Mouse (Mus musculus) lung, postnatal 25 days (tissue): Measurements from ENCODE around the gene Ctnnd2.

Source experiments
- DNase-seq: peaks from one replicate; pipeline ENCODE4 v3.0.0; 2022; ENCODE audit warnings: low spot score

Gene Ctnnd2

DNA sequence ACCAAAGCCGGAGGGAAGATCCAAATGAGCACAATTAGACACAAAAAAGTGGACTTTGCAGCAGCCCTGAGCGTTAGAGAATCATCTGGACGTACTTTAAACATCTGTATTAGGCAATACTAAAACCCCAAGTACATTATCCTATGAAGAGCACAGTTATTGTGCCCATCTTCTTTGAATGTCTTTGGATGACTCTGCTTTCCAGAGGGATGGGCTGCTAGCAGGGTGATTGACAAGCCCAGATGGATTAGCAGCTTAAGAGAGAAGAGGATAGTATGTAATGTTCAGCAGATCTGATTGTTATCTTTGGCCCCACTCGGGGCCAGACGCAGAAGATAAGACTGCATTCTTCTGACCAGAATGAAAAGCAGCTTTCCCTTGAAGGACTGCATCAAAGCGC is 214.9 kb downstream of the Ctnnd2 start:
- DNase-seq = no peak

DNA sequence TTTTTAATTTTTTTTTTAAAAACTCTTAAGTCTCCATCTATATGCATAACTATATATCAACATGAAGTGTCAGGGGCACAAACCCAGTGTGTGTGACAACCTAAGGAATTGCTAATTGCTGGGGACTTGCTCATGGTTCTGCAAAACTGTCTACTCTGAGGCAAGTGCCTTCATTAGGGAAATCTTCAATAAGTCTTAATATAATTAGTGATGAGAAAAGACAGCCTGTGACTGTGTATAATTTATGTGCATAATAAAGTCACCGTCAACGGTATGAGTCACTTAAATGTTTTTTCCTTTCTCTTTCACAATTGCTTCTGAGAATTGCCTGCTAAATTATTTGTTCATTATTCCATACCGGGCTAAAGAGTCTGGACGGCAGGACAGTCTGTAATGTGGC is 228.7 kb downstream of the Ctnnd2 start:
- DNase-seq = no peak

DNA sequence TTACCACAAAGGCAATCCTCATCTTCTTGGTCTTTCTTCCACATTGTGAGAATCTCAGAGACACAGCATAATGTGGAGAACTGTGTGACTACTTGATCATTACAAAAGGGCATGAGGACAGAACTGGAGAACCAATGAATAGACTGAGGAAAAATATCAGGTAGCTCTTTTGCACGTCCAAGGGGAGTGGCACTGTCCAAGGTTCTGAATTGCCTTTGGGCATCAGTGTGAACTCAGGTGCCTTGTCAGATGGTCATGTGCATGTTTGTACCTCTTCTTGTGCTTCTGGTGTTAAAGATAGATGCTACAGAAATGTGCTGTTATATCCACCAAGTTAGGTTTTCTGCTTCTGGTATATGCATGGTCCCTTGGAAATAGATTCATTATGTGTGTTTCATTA is 233.9 kb downstream of the Ctnnd2 start:
- DNase-seq = no peak

- no peak for DNase-seq
These were observed 250.8 kb downstream of the Ctnnd2 start for GRCm38 (mm10) chr15:30423146-30423545.

DNA sequence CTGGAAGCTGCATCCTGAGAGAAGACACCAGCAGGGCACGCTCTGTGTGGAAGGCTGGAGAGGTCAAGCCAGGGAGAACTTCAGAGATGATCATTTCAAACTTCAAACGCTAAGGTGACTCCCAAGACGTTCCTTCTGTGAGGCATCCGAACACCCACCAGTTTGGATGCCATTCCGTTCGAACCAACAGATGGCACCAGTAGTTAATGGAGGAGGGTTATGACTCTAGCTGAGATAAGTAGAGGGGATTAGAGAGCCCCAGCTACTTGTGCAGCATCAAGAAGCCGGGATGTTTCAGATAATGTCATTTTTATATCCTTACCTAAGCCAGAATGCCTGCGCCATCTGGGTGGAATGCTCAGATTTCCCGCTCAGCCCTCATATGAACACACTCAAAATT is 251.9 kb downstream of the Ctnnd2 start:
- no peak for DNase-seq

DNA sequence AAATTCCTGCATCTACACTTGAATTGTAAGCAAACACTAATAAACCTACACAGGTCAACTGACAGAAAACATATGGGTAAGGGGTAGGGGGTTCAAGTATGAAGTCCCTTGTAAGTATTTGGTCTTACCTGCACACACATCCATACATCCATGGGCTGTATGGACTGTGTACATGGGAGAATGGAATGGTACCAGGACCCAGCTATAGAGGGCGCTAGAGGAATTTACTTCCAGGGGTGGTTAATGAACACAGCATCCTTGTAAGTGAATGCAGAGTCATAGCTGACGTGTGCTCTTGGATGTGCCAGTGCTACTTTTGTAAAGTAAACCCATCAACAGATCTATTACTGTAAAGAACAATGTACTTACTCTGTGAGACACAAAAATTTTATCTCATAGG is 254.9 kb downstream of the Ctnnd2 start:
- peak; percentile 22 for DNase-seq

DNA sequence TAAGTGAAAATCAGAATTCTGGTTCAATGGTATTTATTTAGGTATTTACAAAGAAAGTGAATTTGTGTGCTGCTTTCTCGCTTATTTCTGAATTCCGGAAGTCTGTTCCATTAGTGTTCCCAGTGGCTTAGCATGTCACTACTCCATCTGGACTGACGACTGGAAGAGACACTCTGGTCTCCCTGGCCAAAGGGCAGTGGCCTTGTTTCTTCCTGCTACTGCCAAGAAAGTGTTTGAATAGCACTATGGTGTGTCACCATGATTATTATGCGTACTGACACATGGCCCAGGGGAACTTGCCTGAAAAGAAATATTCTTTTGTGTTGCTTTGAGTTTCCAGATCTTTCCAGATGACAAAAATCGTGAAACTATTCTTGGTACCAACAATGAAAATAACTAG is 266.7 kb downstream of the Ctnnd2 start:
- no peak for DNase-seq

- DNase-seq = no peak
These were observed 278.4 kb downstream of the Ctnnd2 start for GRCm38 (mm10) chr15:30450765-30451164.

DNA sequence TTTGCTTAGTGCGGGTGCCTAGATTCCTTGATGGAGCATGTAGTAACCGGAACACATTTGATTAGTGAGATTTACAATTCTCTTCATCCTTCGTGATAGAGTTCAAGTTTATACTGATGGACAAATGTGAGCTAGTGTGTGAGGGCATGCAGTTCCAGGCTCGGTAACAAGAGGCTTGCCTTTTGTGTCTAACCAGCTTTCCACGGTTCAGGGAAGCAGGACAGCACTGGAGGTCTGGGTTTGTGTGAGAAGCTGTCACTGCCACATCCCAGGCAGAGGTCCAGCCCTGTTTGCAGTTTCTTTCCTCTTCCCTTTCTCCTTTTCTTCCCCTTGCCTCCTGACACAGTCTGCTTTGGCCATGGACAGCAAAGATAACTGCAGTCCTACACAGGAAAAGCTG is 279.5 kb downstream of the Ctnnd2 start:
- no peak for DNase-seq

DNA sequence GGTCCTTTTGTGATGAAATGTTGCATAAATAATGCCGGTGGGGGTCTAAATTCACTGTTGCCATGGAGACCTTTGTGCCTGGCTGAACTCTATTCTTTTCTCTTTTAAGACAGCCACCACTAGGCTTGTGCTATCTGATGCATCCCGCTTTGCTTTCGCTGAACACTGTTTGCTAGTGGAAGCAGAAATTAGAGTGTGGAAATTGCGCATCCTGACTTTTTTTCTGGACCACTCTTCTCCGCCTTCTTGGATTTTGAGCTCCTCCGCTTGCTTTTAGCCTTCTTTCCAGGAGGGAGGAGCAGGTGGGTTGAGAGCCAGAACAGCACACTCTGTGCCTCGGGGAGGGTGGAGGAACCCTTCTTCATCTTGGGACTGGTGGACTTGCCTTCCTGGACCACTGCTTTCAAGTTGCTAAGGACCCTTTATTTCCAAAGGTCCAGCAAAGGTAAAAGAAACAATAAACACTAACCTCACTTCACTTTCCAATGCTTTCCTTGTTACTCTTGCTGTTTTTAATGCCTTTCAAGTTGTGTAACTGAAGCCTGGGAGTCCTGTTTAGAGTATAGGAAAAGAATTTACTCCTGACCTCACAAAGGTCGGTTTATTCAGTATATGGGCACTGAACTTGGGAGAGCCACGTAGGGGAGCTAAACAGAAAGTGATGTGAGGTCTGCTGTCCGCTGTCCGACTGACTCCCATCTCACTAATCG is 285.3 kb downstream of the Ctnnd2 start:
- no peak for DNase-seq

GRCm38 (mm10) chr15:30458671-30459070 is 286.3 kb downstream of the Ctnnd2 start:
- no peak for DNase-seq

- DNase-seq = no peak
These were observed 288.1 kb downstream of the Ctnnd2 start for GRCm38 (mm10) chr15:30460341-30461125.

- no peak for DNase-seq
These were observed 290.5 kb downstream of the Ctnnd2 start for GRCm38 (mm10) chr15:30462804-30463423.

- DNase-seq = no peak
These were observed 291.2 kb downstream of the Ctnnd2 start for GRCm38 (mm10) chr15:30463471-30464047.

DNA sequence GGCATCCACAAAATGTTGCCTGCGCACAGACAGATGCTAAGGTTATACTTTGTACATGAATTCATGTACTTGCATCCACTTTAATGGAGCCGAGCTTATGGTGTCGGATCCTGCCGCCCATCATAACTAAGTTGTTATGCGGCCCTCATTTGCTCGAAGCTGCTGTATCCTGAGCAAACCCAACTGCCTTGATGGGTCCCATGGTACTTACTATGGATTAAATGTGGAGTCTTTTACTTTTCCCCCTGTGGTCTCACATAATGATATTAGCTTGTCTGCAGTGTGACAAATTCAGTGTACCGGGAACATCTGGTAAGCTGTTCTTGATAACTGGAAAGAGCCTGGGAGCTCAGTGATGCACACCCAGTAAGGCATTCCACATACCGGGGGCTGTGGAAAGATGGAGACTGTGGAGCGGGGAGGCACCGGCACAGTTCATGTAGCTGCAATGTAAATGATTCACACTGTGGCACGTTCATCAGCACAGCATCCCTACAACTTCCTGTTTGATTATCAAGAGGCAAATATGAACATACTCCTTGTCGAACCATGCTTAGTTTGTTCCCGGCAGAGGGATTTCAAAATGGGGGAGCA is 294.7 kb downstream of the Ctnnd2 start:
- no peak for DNase-seq

DNA sequence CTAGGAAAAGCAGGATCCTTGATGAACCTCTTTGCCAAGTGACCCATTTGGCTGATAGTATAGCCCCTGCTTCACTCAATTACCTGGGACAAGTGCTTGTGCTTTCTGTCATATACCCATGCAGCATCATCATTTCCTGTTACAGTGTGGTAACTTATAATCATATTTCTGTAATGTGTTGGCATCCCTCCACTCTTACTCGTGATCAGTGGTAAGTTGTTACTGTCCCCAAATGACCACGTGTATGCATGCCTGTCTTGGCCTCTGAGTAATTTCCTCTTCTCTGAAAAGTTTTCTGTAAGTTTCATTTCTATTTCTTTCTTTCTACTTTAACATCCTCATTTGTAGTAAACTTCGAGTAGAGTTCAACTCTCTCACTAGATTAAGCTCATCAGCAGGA is 296.4 kb downstream of the Ctnnd2 start:
- no peak for DNase-seq

- no peak for DNase-seq
These were observed 299.0 kb downstream of the Ctnnd2 start for GRCm38 (mm10) chr15:30471280-30471966.

DNA sequence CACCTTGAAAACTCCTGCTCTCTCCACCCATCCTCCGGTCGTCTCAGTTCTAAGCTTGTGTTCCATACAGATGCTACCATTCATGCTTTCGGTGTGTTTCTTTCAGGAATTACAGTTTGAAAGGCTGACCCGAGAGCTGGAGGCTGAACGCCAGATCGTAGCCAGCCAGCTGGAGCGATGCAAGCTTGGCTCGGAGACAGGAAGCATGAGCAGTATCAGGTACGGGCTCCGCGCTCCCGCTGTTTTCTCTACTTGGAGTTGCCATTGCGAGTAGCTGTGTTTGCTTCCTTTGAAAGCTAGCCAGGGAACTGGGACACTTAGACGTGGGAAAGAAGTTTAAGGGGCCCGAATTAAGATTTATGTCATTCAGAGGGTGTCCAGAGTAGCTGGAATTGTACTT is 308.3 kb downstream of the Ctnnd2 start:
- peak; percentile 8 for DNase-seq

DNA sequence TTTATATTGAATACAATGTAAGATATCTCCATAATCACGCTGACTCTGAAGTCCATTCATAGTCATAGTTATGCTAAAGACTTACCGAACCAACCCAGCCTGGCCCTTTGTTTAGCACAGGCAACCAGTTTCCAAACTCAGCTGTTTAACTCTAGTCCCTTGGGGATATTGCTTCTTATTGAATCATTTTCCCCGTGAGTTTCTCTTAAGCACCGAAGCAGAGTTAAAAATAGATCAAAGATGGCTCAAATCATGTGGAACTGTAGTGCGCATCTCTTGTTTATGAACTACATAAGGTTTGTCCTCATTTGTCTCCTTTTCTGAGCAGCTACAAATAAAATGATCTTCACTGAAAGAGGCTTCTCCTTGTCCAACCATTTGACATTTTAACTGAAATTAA is 334.1 kb downstream of the Ctnnd2 start:
- no peak for DNase-seq

GRCm38 (mm10) chr15:30512467-30512866 is 340.1 kb downstream of the Ctnnd2 start:
- DNase-seq = no peak

DNA sequence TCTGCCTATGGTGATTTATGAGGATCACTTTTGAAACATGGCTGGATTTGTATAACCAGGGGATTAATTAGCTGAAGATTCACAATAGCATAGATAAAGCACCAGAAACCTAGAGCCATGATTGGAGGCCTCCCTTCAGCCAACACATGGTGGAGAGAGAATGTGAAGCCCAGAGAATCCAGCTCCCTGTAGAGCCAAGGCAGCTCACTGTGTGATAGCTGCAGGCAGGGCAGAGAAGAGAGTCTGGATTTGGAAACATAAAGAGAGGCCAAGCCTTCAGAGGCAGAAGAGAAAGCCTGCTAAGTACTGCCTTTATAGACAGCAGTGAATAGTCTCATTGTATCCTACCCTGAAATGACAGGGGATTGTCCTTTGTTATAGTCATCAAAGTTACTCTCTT is 340.7 kb downstream of the Ctnnd2 start:
- DNase-seq = no peak

DNA sequence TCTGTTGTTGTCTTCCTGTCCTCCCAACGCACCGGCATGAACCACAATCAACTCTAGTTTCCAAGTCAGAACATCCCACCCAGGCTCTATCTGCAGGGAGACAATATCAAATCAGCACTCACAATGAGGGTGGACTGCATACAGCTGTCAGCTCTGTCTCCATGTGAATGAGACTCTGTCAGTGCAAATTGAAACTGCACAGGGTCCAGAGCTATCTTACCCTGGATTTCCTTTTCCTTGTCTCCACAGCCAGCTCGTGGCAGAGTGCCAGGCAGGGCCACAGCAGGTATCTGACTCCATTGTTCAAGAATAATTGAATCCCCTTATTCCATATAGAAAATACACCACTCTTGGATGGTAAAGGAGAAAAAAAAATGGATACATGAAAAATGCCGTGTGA is 343.0 kb downstream of the Ctnnd2 start:
- DNase-seq = no peak
